Mouse (Mus musculus): Measurements from ENCODE around the gene Cytip.

Cytip gene

GRCm38 (mm10) chr2:58195346-58195745 lies at the start of gene Cytip:
Gene Cytip (minus strand): TSS chr2:58195532.
- DNase-seq = no peak

- DNase-seq = no peak
These were observed 45.3 kb upstream of the Cytip start for GRCm38 (mm10) chr2:58240639-58241038.

GRCm38 (mm10) chr2:58237487-58237886 lies 42.2 kb upstream of the Cytip start:
- no peak for DNase-seq

GRCm38 (mm10) chr2:58199442-58199841 lies 4.1 kb upstream of the Cytip start:
- peak; percentile 53 for DNase-seq

GRCm38 (mm10) chr2:58196880-58197279 lies 1.5 kb upstream of the Cytip start:
- no peak for DNase-seq

DNA sequence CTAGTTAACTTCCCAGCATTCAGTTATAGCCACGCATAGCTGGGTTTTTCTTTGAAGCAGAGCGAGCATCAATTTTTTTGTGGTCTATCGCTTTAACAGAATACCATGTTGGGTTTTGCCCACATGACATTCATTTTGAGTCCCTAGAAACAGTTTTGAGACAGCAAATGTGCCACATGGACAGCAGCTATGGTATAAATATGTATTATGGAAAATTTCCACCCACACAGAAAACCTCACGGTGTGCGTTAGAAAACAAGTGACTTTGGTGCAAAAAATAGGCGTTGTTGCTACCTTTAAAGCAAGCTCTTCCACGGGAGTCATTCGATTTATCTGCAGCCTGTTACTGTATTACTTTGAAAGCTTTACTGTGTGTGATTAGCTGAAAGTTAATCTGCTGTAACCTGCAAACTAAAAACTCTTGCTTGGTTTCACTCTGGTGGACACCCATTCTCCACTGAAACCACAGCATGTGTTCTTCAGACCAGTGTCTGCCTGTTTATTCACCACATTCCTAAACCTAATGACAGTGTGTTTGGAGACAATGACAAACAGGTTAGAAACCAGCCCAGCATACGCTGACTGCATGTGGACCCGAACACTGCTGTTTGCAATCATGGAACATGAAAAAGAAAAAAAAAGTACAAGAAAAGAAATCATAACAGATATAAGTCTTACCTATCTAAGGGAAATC lies 763 bp downstream of the Cytip start:
- DNase-seq = no peak

DNA sequence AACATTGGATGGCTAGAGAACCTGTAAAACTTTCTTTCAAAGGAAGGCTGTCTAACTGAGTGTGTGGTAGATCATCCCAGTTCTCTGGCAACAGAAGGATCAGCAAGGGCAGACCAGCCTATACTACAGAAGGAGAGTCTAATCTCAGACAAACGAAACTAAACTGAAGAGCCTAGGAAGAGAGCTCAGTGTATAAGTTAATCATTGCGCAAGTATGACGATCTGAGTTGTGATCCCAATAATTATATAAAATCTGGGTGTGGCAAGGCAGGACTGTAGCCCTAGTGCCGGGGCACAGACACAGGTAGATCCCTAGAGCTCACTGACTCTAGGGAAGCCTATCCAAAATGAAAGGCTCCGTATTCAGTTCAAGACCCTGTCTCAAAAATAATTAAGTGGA lies 3.2 kb downstream of the Cytip start:
- no peak for DNase-seq

- no peak for DNase-seq
These were observed 5.8 kb downstream of the Cytip start for GRCm38 (mm10) chr2:58189501-58189900.

GRCm38 (mm10) chr2:58188903-58189302 lies 6.4 kb downstream of the Cytip start:
- no peak for DNase-seq

GRCm38 (mm10) chr2:58187310-58188051 lies 7.9 kb downstream of the Cytip start:
- DNase-seq = no peak

DNA sequence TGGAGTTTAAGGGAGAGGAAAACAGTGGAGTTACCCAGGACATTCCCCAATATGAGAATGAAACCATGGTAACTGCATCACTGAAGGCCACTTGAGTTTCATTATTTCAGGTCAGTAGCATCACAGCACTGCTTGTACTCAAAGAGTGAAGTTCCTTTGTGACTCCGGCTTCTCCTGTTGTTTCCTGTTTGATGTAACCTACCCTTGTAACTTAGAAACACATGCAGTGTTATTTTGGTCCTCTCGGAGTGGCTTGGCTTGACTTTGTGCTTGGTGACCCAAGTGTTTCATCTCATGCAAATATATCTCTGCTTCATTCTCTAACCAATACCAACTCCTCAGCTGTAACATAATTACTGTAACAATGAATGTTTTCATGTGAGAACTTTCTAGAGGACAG lies 11.1 kb downstream of the Cytip start:
- DNase-seq = no peak

GRCm38 (mm10) chr2:58183658-58184057 lies 11.7 kb downstream of the Cytip start:
- DNase-seq = no peak

GRCm38 (mm10) chr2:58180776-58181175 lies 14.6 kb downstream of the Cytip start:
- no peak for DNase-seq

DNA sequence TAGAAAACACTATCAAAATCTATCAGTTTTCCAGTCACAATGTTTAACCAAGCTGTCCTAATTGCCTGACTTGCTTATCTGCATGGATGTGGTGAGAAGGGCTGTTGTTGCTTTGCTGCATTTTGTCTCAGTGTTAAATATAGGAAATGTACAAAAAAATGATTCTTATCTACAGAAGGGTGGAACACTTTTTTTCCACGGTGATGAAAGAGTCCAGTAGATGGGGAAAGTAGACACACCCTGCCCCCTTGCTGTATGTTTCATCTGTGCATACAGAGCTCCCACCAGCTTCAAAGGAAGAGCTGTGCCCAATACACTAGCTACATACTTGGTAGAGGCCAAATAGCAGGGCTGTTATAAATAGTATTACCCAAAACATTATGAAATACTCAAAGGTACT lies 16.3 kb downstream of the Cytip start:
- DNase-seq = peak; percentile 54

GRCm38 (mm10) chr2:58175392-58176291 lies 19.7 kb downstream of the Cytip start:
- DNase-seq = no peak

DNA sequence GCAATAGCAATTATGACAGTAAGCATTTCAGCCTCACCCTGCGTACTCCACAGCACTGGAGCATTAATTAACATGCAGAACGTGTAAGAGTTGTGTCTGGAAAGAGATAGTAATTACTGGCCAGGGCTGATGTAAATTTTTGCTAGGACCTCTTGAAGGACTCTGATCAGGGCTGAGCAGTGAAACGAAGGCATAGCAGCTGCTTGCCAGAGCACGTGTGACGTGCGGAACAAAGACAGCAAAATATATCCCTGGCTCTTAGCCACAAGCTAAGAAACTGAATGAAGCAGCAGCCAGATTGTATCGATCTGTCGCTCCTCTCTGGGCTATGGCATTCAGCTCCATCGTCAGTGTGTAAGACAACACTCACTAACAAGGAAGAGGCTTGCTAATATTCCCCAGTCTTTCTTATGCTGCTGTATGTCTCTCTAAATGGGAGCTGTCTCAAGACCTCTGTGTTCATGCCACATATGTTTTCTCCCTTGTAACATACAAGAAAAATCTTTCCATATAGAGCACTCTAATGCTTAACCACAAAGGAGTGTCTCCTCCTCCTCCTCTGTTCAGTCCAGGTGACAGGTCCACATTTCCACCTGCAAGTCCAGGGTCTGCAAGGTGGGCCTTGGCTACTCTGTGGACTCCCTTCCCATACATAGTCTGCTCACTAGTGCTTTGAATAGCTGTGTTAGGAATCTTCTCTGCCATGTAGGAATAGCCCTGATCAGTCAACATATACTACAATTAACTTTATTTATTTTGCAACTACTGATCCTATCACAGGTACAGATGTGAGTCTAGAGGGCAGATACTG lies 20.7 kb downstream of the Cytip start:
- DNase-seq = no peak

DNA sequence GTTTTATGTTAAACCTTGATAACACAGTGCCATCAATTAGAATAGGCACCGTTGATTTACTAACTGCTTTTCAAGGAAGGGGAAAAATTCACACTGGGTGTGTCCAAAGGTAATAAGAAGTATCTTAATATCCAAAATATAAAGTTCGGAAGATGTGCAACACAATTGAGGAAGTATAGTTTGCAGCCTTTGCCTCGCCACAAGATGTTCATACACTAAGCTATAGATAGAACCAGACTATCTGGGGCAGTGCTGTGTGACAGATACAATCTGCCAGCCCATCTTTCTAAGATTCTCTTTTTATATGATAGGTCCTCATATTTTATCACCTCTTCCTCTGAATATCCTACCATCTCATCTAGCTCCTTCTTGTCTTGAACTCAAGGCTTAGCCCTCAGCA lies 22.4 kb downstream of the Cytip start:
- no peak for DNase-seq

DNA sequence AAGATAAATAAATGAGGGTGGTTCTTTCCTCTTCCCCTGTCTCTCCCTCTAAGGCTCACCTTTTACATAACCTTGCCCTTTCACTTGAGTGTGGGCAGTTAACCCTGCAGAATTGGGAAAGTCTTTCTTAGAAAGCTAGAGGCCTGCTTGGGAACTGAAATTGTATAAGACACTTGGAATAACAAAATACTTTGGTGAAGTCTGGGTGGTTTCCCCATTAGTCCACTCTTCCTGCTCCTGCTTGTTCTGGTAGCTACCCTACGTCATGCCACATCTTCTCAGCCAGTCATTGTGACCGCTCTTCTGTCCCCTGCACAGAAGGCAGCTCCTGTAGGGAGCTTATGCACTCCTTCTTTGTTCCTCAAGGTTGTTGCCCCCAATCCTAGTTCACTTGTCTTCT lies 26.2 kb downstream of the Cytip start:
- no peak for DNase-seq

DNA sequence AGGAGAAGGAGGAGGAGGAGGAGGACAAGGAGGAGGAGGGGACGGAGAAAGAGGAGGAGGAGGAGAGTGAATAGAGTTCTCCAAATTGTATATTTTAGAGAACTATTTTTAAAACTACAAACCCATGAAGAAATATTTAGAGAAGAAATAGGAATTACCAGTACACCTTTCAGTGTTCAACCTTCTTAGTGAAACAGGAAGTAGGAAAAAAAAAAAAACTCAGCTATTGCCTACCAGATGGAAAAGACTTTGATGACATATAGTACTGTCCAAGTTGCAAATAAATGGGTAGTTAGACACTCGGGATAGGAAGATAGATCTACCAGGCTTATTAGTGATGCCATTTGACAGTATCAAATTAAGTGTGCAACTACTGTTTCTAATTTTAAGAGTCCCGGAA lies 27.7 kb downstream of the Cytip start:
- no peak for DNase-seq

GRCm38 (mm10) chr2:58166764-58167163 lies 28.6 kb downstream of the Cytip start:
- no peak for DNase-seq

- DNase-seq = peak; percentile 57
These were observed 31.7 kb downstream of the Cytip start for GRCm38 (mm10) chr2:58163457-58164181.

GRCm38 (mm10) chr2:58161813-58162212 lies 33.5 kb downstream of the Cytip start:
- no peak for DNase-seq

Measured in thymus, postnatal 25 days (tissue).